Mouse (Mus musculus) kidney, postnatal 0 days (tissue): ENCODE results near the gene Adprm. TPM values are rescaled to one million over a fixed set of nuclear protein-coding genes. Genes with fewer than 3 reads are reported as not detected.

ENCODE experiments used
- ATAC-seq: fragments of 200-750 bp; cut with Nextera tagmentation; replicated peaks from 2 replicates; pipeline ENCODE4 v1.8.0; 2017; ENCODE audit warnings: low read depth, moderate number of reproducible peaks, moderate TSS enrichment, moderate library complexity; ENCODE audit not compliant: low FRiP score
- DNase-seq: peaks from one replicate; pipeline ENCODE4 v3.0.0-alpha.2; 2016; ENCODE audit warnings: low spot score
- H3K27ac ChIP-seq: fragments of 300-500 bp; sonication (generic); 2 replicates; pipeline ENCODE4 v1.5.1; 2014; ENCODE audit warnings: mild to moderate bottlenecking
- H3K27me3 ChIP-seq: fragments of 300-500 bp; sonication (generic); 2 replicates; pipeline ENCODE4 v1.6.1; 2014; ENCODE audit warnings: low read length, mixed read lengths; ENCODE audit not compliant: insufficient read depth
- H3K36me3 ChIP-seq: fragments of 300-500 bp; sonication (generic); 2 replicates; pipeline ENCODE4 v1.6.1; 2014; ENCODE audit warnings: low read length, mixed read lengths; ENCODE audit not compliant: insufficient read depth
- H3K4me1 ChIP-seq: fragments of 300-500 bp; sonication (generic); replicated peaks from 2 replicates; pipeline ENCODE4 v1.6.1; 2014; ENCODE audit warnings: antibody characterized with exemption, low read length, mixed read lengths; ENCODE audit not compliant: insufficient read depth
- H3K4me2 ChIP-seq: fragments of 300-500 bp; sonication (generic); 2 replicates; pipeline ENCODE4 v1.6.1; 2014; ENCODE audit warnings: mild to moderate bottlenecking, low read length, moderate library complexity, mixed read lengths
- H3K4me3 ChIP-seq: fragments of 300-500 bp; sonication (generic); replicated peaks from 2 replicates; pipeline ENCODE4 v1.5.1; 2014; ENCODE audit warnings: low read depth, low read length
- H3K9ac ChIP-seq: fragments of 300-500 bp; sonication (generic); 2 replicates; pipeline ENCODE4 v1.6.1; 2014; ENCODE audit warnings: low read depth, low read length
- H3K9me3 ChIP-seq: fragments of 300-500 bp; sonication (generic); replicated peaks from 2 replicates; pipeline ENCODE4 v1.6.1; 2016; ENCODE audit warnings: low read length, inconsistent platforms, mixed read lengths
- CTCF ChIP-seq: IDR thresholded peaks from 2 replicates; pipeline ENCODE4 v1.5.1; 2016; ENCODE audit warnings: antibody characterized with exemption, low read depth, mild to moderate bottlenecking, moderate library complexity
- WGBS: fragments of 180-500 bp; shearing (Covaris S2); extraction: QIAGEN DNeasy Blood & Tissue Kit; methylation state at CpG from one replicate; pipeline ENCODE4 v1.1.7; 2014; 5-methylcytosine and 5-hydroxymethylcytosine counted together
- polyA plus RNA-seq: library from polyadenylated mRNA; unstranded; fragments of >200 nt; fragmentation: Nextera tagmentation; extraction: Ambion mirVana; gene quantifications from 2 replicates; pipeline ENCODE4 v1.2.1, GENCODE M21; 2015

Gene Adprm
- polyA plus RNA-seq, 1 experiment from 2014 or later: 29.5 TPM

DNA sequence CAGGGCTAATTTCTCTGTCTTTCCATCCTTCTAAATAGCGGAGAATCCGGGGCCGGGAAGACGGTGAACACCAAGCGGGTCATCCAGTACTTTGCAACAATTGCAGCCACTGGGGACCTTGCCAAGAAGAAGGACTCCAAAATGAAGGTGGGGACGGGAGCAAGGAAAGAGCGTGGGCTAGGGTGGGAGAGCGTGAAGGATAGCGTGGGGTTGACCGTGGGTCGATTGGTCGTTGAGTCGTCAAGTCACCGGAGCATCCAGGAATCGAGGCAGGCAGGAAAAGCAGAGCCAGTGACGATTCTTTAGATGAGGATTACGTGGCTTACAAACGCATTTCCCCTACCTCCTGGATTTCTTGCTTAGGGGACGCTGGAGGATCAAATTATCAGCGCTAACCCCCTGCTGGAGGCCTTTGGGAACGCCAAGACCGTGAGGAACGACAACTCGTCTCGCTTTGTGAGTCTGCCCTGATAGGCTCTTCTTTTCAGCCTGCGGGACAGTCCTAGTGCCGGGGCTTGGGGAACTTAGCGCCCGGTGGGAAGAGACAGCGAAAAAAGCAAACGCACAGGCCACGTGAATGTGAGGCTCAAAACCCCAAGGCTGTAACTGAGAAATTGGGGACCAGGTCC lies 31.4 kb upstream of the Adprm start:
- no peak overlapping the region for H3K9ac ChIP-seq
- no peak overlapping the region for H3K4me3 ChIP-seq
- H3K27me3 ChIP-seq: 0 out of 2 replicates have a peak, but pooled peaks cover 3% of the 10 kb centered on the region
- no peaks in the 10 kb centered on the region for H3K9me3 ChIP-seq
- H3K36me3 ChIP-seq: no peaks in the 10 kb centered on the region
- H3K4me1 ChIP-seq: no peaks in the 10 kb centered on the region
- WGBS: 47% methylated on average over 32 of the region's 32 CpGs
- DNase-seq (no peak), ATAC-seq (no peak)
- no peak for TF ChIP-seq CTCF
- H3K4me2 ChIP-seq: no peak overlapping the region
- no peak overlapping the region for H3K27ac ChIP-seq

- Histone ChIP-seq H3K36me3 (no peaks in the 10 kb centered on the region), H3K9ac (no peak overlapping the region), H3K4me2 (no peak overlapping the region), H3K4me1 (no peaks in the 10 kb centered on the region), H3K27me3 (0 out of 2 replicates have a peak, but pooled peaks cover 3% of the 10 kb centered on the region), H3K9me3 (no peaks in the 10 kb centered on the region), H3K4me3 (no peak overlapping the region), H3K27ac (no peak overlapping the region)
- ATAC-seq (no peak), DNase-seq (no peak)
- no peak for TF ChIP-seq CTCF
- 72% methylated on average over 6 of the region's 6 CpGs for WGBS
Measured at GRCm38 (mm10) chr11:67083239-67083638, 30.8 kb upstream of the Adprm start.

DNA sequence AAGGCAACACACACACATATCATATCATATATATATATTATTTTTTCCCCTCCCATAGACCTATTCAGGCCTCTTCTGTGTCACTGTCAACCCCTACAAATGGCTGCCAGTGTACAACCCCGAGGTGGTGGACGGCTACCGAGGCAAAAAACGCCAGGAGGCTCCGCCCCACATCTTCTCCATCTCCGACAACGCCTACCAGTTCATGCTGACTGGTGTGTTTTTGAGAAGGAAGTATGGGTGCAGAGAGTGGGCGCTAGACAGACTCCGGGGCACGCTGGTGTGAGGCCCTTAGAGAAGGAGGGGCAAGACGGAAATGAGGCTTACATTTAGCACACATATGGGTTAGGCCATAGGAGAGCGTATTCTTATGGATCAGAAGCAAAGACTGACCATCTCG lies 30.4 kb upstream of the Adprm start:
- 85% methylated on average over 13 of the region's 13 CpGs for WGBS
- Histone ChIP-seq H3K27ac (no peak overlapping the region), H3K4me3 (no peak overlapping the region), H3K4me2 (no peak overlapping the region), H3K4me1 (no peaks in the 10 kb centered on the region), H3K36me3 (no peaks in the 10 kb centered on the region), H3K9me3 (no peaks in the 10 kb centered on the region), H3K27me3 (0 out of 2 replicates have a peak, but pooled peaks cover 3% of the 10 kb centered on the region), H3K9ac (no peak overlapping the region)
- DNase-seq (no peak), ATAC-seq (no peak)
- TF ChIP-seq CTCF: no peak

- Histone ChIP-seq H3K4me2 (no peak overlapping the region), H3K4me3 (no peak overlapping the region), H3K9me3 (no peaks in the 10 kb centered on the region), H3K9ac (no peak overlapping the region), H3K4me1 (no peaks in the 10 kb centered on the region), H3K27me3 (0 out of 2 replicates have a peak, but pooled peaks cover 3% of the 10 kb centered on the region), H3K36me3 (no peaks in the 10 kb centered on the region), H3K27ac (no peak overlapping the region)
- WGBS: 84% methylated on average over 7 of the region's 7 CpGs
- no peak for DNase-seq
- no peak for ATAC-seq
- TF ChIP-seq CTCF: no peak
Measured at GRCm38 (mm10) chr11:67082188-67082587, 29.8 kb upstream of the Adprm start.

DNA sequence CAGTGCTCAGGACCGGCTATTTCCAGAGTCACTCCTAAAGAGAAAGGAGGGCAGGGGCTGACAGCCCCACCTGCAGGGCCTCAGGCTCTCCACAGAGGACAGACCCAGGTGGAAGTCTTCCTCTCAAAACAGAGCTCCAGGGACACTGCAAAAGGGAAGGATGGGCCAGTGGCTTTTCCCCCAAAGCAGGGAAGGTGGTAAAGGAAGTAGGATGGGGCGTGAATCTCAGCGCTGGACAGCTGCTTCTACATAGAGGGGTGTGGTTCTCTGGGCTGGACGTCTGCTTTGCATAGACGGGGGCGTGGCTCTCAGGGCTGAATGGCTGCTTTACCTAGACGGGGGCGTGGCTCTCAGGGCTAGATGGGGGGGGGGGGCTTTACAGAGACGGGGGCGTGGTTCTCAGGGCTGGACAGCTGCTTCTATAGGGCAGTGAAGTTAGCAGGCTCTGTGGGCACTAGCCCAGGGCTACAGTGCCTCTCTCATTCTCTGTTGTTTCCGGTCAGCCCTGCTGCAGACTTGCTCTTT lies 28.8 kb upstream of the Adprm start:
- Histone ChIP-seq H3K27ac (no peak overlapping the region), H3K4me1 (no peaks in the 10 kb centered on the region), H3K9me3 (no peaks in the 10 kb centered on the region), H3K4me3 (no peak overlapping the region), H3K27me3 (0 out of 2 replicates have a peak, but pooled peaks cover 3% of the 10 kb centered on the region), H3K36me3 (no peaks in the 10 kb centered on the region), H3K4me2 (no peak overlapping the region), H3K9ac (no peak overlapping the region)
- ATAC-seq (peak; percentile 82), DNase-seq (peak; percentile 91)
- TF ChIP-seq CTCF: no peak
- 4% methylated on average over 11 of the region's 11 CpGs for WGBS

DNA sequence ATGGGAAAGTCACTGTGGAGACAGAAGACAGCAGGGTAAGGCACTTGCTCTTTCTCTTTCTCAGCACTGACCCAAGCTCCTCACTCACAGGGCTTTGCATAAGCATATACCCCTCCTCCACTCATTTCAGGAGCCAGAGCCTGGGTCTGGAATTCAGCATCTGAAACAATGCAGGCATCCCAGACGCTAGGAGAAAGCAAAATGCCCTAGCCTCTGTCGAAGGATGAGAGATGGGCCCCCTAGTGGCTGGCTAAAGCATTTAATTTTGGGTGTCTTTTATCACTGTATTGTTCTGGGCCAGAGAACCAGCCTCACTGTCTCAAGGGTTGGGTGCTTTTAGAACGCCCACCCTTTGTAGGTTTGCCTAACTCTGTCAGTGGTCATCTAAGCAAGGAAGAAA lies 27.8 kb upstream of the Adprm start:
- DNase-seq (peak; percentile 79), ATAC-seq (peak; percentile 51; the same call in 1 of the 2 replicates)
- Histone ChIP-seq H3K4me3 (no peak overlapping the region), H3K36me3 (no peaks in the 10 kb centered on the region), H3K4me1 (no peaks in the 10 kb centered on the region), H3K27me3 (0 out of 2 replicates have a peak, but pooled peaks cover 3% of the 10 kb centered on the region), H3K9me3 (no peaks in the 10 kb centered on the region), H3K9ac (no peak overlapping the region), H3K27ac (no peak overlapping the region), H3K4me2 (no peak overlapping the region)
- 3% methylated on average over 3 of the region's 3 CpGs for WGBS
- TF ChIP-seq CTCF: peak; percentile 80
